ENCODE assay signal across 8 mouse cellular contexts in genomic region chr11:65806321-65806904, GRCm38 (mm10). TPM values are rescaled to one million over a fixed set of nuclear protein-coding genes. Genes with fewer than 3 reads are reported as not detected.
DNase-seq lines count a peak whose midpoint lies in the region; ATAC-seq lines count a peak whose summit lies in the region.

No protein-coding gene starts in this region.

- WGBS in forebrain, embryonic 12.5 days: 2% methylated on average over 20 of the region's 20 CpGs
- 2% methylated on average over 20 of the region's 20 CpGs for WGBS in hindbrain, embryonic 15.5 days
- under 1% methylated on average over 20 of the region's 20 CpGs for WGBS in liver, embryonic 16.5 days (ENCODE audit: insufficient replicate concordance)

- H3K4me3 ChIP-seq in forebrain, embryonic 12.5 days (replicated peaks): peak overlapping the region; percentile 83
- peak overlapping the region; percentile 83 for H3K4me3 ChIP-seq in hindbrain, embryonic 15.5 days
- peak overlapping the region; percentile 89 for H3K4me3 ChIP-seq in liver, embryonic 16.5 days (ENCODE audit: low read depth, low read length)

- no peaks in the 10 kb centered on the region for H3K36me3 ChIP-seq in forebrain, embryonic 12.5 days (replicated peaks)
- no peaks in the 10 kb centered on the region for H3K36me3 ChIP-seq in hindbrain, embryonic 15.5 days
- no peaks in the 10 kb centered on the region for H3K36me3 ChIP-seq in liver, embryonic 16.5 days (ENCODE audit: control insufficient read depth, insufficient read depth)

- peak overlapping the region; percentile 66 for H3K9ac ChIP-seq in forebrain, embryonic 12.5 days
- H3K9ac ChIP-seq in hindbrain, embryonic 15.5 days: peak overlapping the region; percentile 72
- peak overlapping the region; percentile 79 for H3K9ac ChIP-seq in liver, embryonic 16.5 days (ENCODE audit: low read depth, low read length)

- peak overlapping the region; percentile 92 for H3K4me2 ChIP-seq in forebrain, embryonic 12.5 days
- H3K4me2 ChIP-seq in hindbrain, embryonic 15.5 days: peak overlapping the region; percentile 77
- H3K4me2 ChIP-seq in liver, embryonic 16.5 days (ENCODE audit: low read depth, low read length): peak overlapping the region; percentile 94

- ATAC-seq in forebrain, embryonic 12.5 days (ENCODE audit: low FRiP score): no peak; the same call in none of the 2 replicates
- ATAC-seq in hindbrain, embryonic 15.5 days (ENCODE audit: low FRiP score, low read depth): no peak; the same call in 1 of the 2 replicates
- peak; percentile 31 for ATAC-seq in liver, embryonic 16.5 days (ENCODE audit: low read depth)

- peak; percentile 29 for DNase-seq in layer of hippocampus, adult 9-11 months
- no peak for DNase-seq in layer of hippocampus, postnatal 14 days (ENCODE audit: low spot score in 2 of 2)
- DNase-seq in adrenal gland, adult 2 months: peak; percentile 82
- peak; percentile 68 to 79 for DNase-seq in natural killer cell, adult 2 months (ENCODE audit: low spot score in 2 of 2)
- no peak for DNase-seq in layer of hippocampus, postnatal 25 days (ENCODE audit: extremely low spot score in 1 of 2, low spot score in 1 of 2)

- H3K4me1 ChIP-seq in forebrain, embryonic 12.5 days: peaks cover 14% of the 10 kb centered on the region
- peaks cover 22% of the 10 kb centered on the region for H3K4me1 ChIP-seq in hindbrain, embryonic 15.5 days (replicated peaks)
- peaks cover 11% of the 10 kb centered on the region for H3K4me1 ChIP-seq in liver, embryonic 16.5 days (ENCODE audit: control insufficient read depth, low read depth, low read length)

- H3K27me3 ChIP-seq in forebrain, embryonic 12.5 days: no peaks in the 10 kb centered on the region
- no peaks in the 10 kb centered on the region for H3K27me3 ChIP-seq in hindbrain, embryonic 15.5 days
- H3K27me3 ChIP-seq in liver, embryonic 16.5 days (ENCODE audit: control insufficient read depth, insufficient read depth, low read depth, low read length): no peaks in the 10 kb centered on the region

- H3K27ac ChIP-seq in forebrain, embryonic 12.5 days: no peak overlapping the region
- H3K27ac ChIP-seq in hindbrain, embryonic 15.5 days (replicated peaks): peak overlapping the region; percentile 79
- H3K27ac ChIP-seq in liver, embryonic 16.5 days (ENCODE audit: low read length): peak overlapping the region; percentile 97

- no peaks in the 10 kb centered on the region for H3K9me3 ChIP-seq in forebrain, embryonic 12.5 days
- H3K9me3 ChIP-seq in hindbrain, embryonic 15.5 days: no peaks in the 10 kb centered on the region
- H3K9me3 ChIP-seq in liver, embryonic 16.5 days (replicated peaks; ENCODE audit: control insufficient read depth, low read length): no peaks in the 10 kb centered on the region

RNA-seq across cellular contexts. Expression of gene Zkscan6, which starts 0.6 kb away (rescaled TPM):
- 10 to 100 TPM; 14.4 to 14.8 TPM for total RNA-seq in layer of hippocampus, postnatal 14 days (2021)
- 10 to 100 TPM; 11.2 to 13.1 TPM for total RNA-seq in adrenal gland, adult 2 months (2021)
- polyA plus RNA-seq in adrenal gland, adult 2 months (2012; rRNA removed): 2.5 and 2.9 TPM in 2 replicates
- 15.8 and 17.2 TPM in 2 replicates for polyA plus RNA-seq in forebrain, embryonic 12.5 days (2016; fragmentation: Nextera tagmentation; extraction: Ambion mirVana)
- polyA plus RNA-seq in hindbrain, embryonic 15.5 days (2015; fragmentation: Nextera tagmentation; extraction: Ambion mirVana): 17.3 and 19.9 TPM in 2 replicates
- 5.2 and 5.7 TPM in 2 replicates for polyA plus RNA-seq in liver, embryonic 16.5 days (2015; fragmentation: Nextera tagmentation; extraction: Ambion mirVana)
- total RNA-seq in layer of hippocampus, postnatal 25 days (2021): 10 to 100 TPM; 14.5 to 16.1 TPM

RNA-seq across cellular contexts. Expression of gene Map2k4, which starts 18.3 kb away (rescaled TPM):
- total RNA-seq in layer of hippocampus, postnatal 14 days (2021): 100 to 1,000 TPM; 223 to 224 TPM
- total RNA-seq in adrenal gland, adult 2 months (2021): 10 to 100 TPM; 39.3 to 58.4 TPM
- polyA plus RNA-seq in adrenal gland, adult 2 months (2012; rRNA removed): 6.1 and 8.0 TPM in 2 replicates
- polyA plus RNA-seq in forebrain, embryonic 12.5 days (2016; fragmentation: Nextera tagmentation; extraction: Ambion mirVana): 66.0 and 67.0 TPM in 2 replicates
- 99.9 and 101 TPM in 2 replicates for polyA plus RNA-seq in hindbrain, embryonic 15.5 days (2015; fragmentation: Nextera tagmentation; extraction: Ambion mirVana)
- 30.1 and 31.4 TPM in 2 replicates for polyA plus RNA-seq in liver, embryonic 16.5 days (2015; fragmentation: Nextera tagmentation; extraction: Ambion mirVana)
- total RNA-seq in layer of hippocampus, postnatal 25 days (2021): 100 to 1,000 TPM; 196 TPM

Comparison
In these comparisons a context has a peak if more than half of its experiments do, and no peak if none do; other contexts are left out.
1. DNase-seq: peak in layer of hippocampus, adult 9-11 months (single experiment), adrenal gland, adult 2 months (single experiment) and natural killer cell, adult 2 months (2 of 2); none in layer of hippocampus, postnatal 14 days (0 of 2) and layer of hippocampus, postnatal 25 days (0 of 2).
2. Peak in every context shown above with its lines, with median percentiles within 50 percentile points of each other: H3K4me2 ChIP-seq, H3K4me3 ChIP-seq and H3K9ac ChIP-seq.